Mouse (Mus musculus) cerebellum, adult 2 months (tissue): ENCODE measurements at regions not wholly inside any gene's neighbourhood (a gene's known extent, or its start where the extent isn't known, plus 50 kb on each side); places are given as distances from the start of the nearest gene placed in this dataset.

Experiments
- DNase-seq, 2 experiments: peaks; one replicate each; pipeline ENCODE4 v3.0.0; 2021
- H3K27ac ChIP-seq: fragments of 200-500 bp; 2 replicates; pipeline ENCODE4 v1.5.1; 2012; ENCODE audit warnings: low read length, control low read depth, inconsistent platforms; ENCODE audit not compliant: insufficient read depth
- H3K27me3 ChIP-seq: fragments of 200-500 bp; 2 replicates; pipeline ENCODE4 v1.6.1; 2012; ENCODE audit warnings: inconsistent platforms, mild to moderate bottlenecking, low read length, moderate library complexity; ENCODE audit not compliant: control insufficient read depth, insufficient read depth
- H3K4me1 ChIP-seq: fragments of 200-500 bp; 2 replicates; pipeline ENCODE4 v1.6.1; 2011; ENCODE audit warnings: low read length; ENCODE audit not compliant: control insufficient read depth, insufficient read depth
- H3K4me3 ChIP-seq: fragments of 200-500 bp; replicated peaks from 2 replicates; pipeline ENCODE3; 2011; ENCODE audit warnings: mild to moderate bottlenecking, low read depth, low read length, control low read depth; ENCODE audit not compliant: insufficient read depth
- CTCF ChIP-seq: fragments of 200-500 bp; IDR thresholded peaks from 2 replicates; pipeline ENCODE4 v1.5.1; 2011; ENCODE audit warnings: low read depth, mild to moderate bottlenecking, control low read depth, low read length, moderate library complexity, borderline replicate concordance; ENCODE audit not compliant: insufficient read depth
- POLR2A ChIP-seq: fragments of 200-500 bp; IDR thresholded peaks from 2 replicates; pipeline ENCODE4 v1.6.1; 2011; ENCODE audit warnings: low read length, control low read depth, borderline replicate concordance; ENCODE audit not compliant: insufficient read depth
- WGBS: fragments of 180-500 bp; shearing (Covaris S2); methylation state at CpG from one replicate; pipeline ENCODE4 v1.1.7; 2018; 5-methylcytosine and 5-hydroxymethylcytosine counted together

DNA sequence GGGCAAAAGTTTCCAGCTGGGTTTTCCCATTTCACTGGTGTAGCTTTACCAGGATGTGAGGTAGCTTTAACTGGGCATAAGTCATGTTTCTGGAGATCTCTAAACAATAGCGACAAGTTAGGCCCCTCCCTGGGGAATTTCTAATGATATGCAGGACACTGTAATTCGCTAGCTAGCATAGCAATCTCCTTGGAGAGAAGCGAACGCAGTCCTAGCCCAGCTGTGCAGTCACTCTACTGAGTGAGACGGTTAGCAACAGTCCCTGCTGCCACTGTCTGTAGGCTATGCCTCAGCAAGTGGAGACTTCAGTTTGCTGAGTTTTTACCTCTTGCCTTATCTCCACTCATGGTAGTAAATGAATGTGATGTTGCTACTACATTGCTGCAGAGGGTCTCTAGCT lies 416.1 kb downstream of the Pros1 start:
- Histone ChIP-seq H3K4me1 (no peaks in the 10 kb centered on the region), H3K27ac (no peak overlapping the region), H3K4me3 (no peak overlapping the region), H3K27me3 (no peaks in the 10 kb centered on the region)
- TF ChIP-seq CTCF (no peak), POLR2A (no peak)
- DNase-seq: no peak
- 22% methylated on average over 5 of the region's 5 CpGs for WGBS

DNA sequence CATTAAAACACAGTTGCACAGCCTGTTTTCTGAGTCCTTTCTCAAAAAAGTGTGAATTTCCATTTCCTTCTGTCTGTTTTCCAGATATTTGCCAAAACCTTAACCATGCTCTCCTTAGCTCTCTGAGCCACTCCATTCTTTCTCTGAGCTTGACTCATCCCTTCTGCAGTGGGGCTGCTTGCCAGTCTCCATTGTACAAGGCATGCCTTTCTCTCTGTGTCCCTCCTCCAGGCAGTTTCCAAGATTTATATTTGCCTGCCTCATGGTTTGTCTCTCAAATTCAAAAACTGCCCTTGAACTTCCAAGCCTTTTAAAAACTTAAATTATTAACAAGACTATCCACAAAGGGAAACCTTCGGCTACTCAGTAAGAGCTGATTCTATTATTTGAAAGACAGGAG lies 423.4 kb downstream of the Pros1 start:
- no peak for DNase-seq
- Histone ChIP-seq H3K27me3 (no peaks in the 10 kb centered on the region), H3K27ac (no peak overlapping the region), H3K4me3 (no peak overlapping the region), H3K4me1 (no peaks in the 10 kb centered on the region)
- WGBS: 81% methylated on average over 1 of the region's 1 CpGs
- no peak for TF ChIP-seq CTCF
- TF ChIP-seq POLR2A: no peak

DNA sequence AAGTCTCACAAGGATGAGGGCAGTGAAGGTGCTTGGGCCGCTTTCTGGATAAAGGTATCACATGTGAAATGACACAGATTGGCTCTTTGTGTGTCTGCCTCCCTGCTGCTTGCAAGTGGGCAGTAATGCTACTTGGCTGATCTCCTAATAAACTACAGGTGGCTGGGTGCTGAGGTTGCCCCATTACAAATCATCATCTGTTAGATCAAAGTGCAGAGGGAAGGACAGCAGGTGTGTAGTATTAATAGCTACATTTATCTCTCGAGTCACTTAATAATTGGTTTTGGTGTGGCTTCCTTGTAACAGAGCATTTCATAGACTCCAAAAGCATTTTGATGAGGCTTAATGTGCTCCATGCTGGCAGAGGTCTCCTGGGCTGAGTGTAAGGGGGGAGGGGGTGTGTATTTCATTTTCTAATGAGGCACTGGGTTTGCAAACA lies 424.2 kb downstream of the Pros1 start:
- Histone ChIP-seq H3K27me3 (no peaks in the 10 kb centered on the region), H3K4me1 (no peaks in the 10 kb centered on the region), H3K27ac (no peak overlapping the region), H3K4me3 (no peak overlapping the region)
- 5% methylated on average over 2 of the region's 2 CpGs for WGBS
- no peak for TF ChIP-seq CTCF
- no peak for TF ChIP-seq POLR2A
- DNase-seq: peak in 1 of 2 experiments; percentile 10

DNA sequence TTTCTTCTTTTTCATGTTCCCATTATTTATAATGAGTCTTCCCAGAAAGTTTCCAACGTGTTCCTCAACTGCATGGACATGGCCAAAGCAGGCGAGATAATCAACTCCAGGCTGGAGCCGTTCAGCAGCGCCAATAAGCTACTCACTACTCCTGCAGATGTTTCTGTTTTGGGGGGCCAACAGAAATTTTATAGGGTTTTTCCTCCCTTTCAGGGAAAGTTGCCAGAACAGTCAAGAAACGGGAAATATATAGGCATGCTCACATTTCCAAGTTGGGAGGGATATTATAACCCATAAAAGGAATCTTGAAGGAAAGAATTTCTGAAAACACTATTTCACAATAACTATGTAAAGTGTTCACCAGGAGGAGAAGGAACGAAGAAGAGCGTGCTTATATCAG lies 433.5 kb downstream of the Pros1 start:
- no peak overlapping the region for H3K4me3 ChIP-seq
- 88% methylated on average over 7 of the region's 7 CpGs for WGBS
- no peak for DNase-seq
- no peaks in the 10 kb centered on the region for H3K4me1 ChIP-seq
- TF ChIP-seq POLR2A (no peak), CTCF (no peak)
- H3K27ac ChIP-seq: no peak overlapping the region
- H3K27me3 ChIP-seq: no peaks in the 10 kb centered on the region

DNA sequence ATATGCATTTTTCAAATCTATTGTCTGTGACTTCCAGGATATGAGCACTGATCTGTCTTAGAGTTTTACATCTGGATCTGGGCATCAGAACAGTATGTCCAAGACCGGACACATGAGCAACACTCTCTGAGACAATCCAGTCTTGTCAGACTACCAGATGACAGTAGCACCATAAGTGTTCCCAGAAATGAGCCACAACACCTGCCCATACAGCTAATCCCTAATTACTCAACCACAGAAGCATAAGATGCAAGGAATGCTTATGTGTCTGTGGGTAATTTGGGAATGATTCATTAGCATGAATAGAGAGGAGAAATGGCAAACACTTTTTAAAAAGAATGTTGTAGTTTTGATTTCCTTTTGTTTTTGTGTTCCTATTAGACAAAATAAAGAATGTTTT lies 457.6 kb downstream of the Pros1 start:
- H3K27ac ChIP-seq: no peak overlapping the region
- TF ChIP-seq CTCF (no peak), POLR2A (no peak)
- 92% methylated on average over 1 of the region's 1 CpGs for WGBS

DNA sequence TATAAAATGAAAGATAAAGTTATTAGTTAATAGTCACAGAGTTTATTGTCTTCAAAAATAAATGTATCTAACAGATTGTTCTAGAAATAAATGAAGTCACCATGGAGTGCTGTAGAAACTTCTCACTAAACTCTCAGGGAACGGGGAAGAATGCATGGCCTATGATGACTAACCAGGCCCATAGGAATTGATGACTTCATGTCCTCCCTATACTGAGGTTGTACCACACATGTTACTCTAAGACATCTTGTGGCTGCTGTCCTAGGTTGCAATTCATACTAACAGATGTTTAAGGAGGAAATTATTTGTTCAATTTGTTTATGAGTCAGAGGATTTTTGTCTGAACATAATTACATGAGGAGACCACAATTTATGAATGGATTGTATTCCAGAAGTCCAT lies 459.4 kb downstream of the Pros1 start:
- no peaks in the 10 kb centered on the region for H3K4me1 ChIP-seq
- no peak overlapping the region for H3K4me3 ChIP-seq
- DNase-seq: no peak
- H3K27me3 ChIP-seq: no peaks in the 10 kb centered on the region
- TF ChIP-seq POLR2A (no peak), CTCF (no peak; the same call in 1 of the 2 replicates)
- 90% methylated on average over 1 of the region's 1 CpGs for WGBS
- H3K27ac ChIP-seq: no peak overlapping the region

More for the DNA sequence above, 457.6 kb downstream of the Pros1 start:
- H3K4me3 ChIP-seq: no peak overlapping the region
- no peaks in the 10 kb centered on the region for H3K4me1 ChIP-seq
- H3K27me3 ChIP-seq: no peaks in the 10 kb centered on the region
- no peak for DNase-seq

DNA sequence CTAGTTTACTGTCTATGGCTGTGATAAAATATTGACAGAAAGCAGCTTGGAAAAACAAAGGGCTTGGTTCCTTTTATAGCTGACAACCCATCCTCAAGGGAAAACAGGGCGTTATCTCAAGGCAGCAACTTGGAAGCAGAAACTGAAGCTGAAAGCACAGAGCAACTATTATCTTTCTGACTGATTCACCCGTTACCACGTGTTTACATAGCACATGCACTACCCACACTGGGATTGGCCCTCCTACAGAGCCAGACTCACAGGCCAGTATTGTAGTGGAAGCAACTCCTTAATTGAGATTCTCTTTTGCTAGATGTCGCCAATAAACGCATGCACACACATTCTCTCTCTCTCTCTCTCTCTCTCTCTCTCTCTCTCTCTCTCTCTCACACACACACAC lies 465.5 kb downstream of the Pros1 start:
- WGBS: 43% methylated on average over 5 of the region's 5 CpGs
- Histone ChIP-seq H3K4me1 (no peaks in the 10 kb centered on the region), H3K27ac (no peak overlapping the region), H3K27me3 (no peaks in the 10 kb centered on the region), H3K4me3 (no peak overlapping the region)
- DNase-seq: no peak
- no peak for TF ChIP-seq CTCF
- TF ChIP-seq POLR2A: no peak

DNA sequence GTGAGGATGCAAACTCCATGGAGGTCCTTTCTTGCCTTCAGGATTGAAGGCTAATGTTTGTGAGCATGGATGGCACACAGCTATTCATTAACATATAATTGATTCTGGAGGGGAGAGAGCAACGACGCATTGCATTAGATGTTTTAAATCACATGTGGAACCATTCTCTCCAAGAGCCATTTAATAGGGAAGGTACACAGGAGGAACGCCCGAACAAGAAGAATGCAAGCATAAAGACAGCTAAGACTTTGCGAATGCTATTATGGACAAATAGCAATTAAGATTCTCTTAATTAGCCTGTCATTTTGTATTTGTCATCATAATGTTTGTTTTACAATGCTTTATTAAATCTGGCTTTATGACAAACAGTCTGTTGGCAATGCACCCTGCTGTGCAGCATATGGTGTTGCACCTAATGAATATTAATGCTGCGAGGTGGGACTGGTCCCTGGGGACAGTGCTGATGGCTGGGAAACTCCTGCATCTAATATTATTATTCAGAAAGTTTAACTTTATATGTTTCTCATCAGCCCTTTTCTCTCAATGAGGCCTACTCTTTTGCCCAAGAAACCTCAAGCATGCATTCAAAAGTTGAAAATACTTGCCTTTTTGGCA lies 497.5 kb downstream of the Pros1 start:
- no peaks in the 10 kb centered on the region for H3K4me1 ChIP-seq
- peak; percentile 16 to 23 for DNase-seq
- H3K27me3 ChIP-seq: no peaks in the 10 kb centered on the region
- H3K27ac ChIP-seq: no peak overlapping the region
- no peak overlapping the region for H3K4me3 ChIP-seq
- 20% methylated on average over 6 of the region's 6 CpGs for WGBS
- TF ChIP-seq CTCF: no peak
- TF ChIP-seq POLR2A: no peak

DNA sequence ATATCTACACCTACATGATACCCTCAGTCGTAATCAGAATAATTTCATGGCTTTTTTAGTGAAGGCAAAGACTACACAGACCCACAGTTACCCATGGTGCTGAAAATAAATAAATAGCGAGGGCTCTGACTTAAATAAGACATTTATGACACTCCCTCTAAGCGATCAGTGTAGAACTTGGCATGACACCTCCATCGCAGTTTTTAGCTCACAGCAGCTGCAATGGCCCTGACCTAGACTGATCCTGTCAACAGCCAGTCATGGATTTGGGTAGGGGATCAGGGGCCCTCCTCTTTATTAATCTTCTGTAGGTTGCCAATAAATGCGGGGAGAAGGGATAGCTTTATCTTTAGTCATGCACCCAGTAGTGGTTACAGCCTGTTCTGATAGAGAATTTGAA lies 494.1 kb downstream of the Epha3 start:
- 42% methylated on average over 5 of the region's 5 CpGs for WGBS
- no peak for DNase-seq
- no peak for TF ChIP-seq CTCF
- no peak for TF ChIP-seq POLR2A
- Histone ChIP-seq H3K27me3 (no peaks in the 10 kb centered on the region), H3K27ac (no peak overlapping the region), H3K4me3 (no peak overlapping the region), H3K4me1 (no peaks in the 10 kb centered on the region)
